Mouse (Mus musculus) heart, postnatal 0 days (tissue): Measurements from ENCODE around the gene Slc17a7. TPM values are rescaled to one million over a fixed set of nuclear protein-coding genes. Genes with fewer than 3 reads are reported as not detected.

Experiments used
- ATAC-seq: fragments of 200-750 bp; cut with Nextera tagmentation; 2 replicates; pipeline ENCODE4 v1.8.0; 2017; ENCODE audit warnings: low read depth, moderate number of reproducible peaks, moderate library complexity; ENCODE audit not compliant: insufficient read depth
- DNase-seq: peaks from one replicate; pipeline ENCODE4 v3.0.0-alpha.2; 2016; ENCODE audit warnings: low spot score
- H3K27ac ChIP-seq: fragments of 300-500 bp; sonication (generic); 2 replicates; pipeline ENCODE4 v1.5.1; 2014; ENCODE audit warnings: low read depth, mild to moderate bottlenecking
- H3K27me3 ChIP-seq: fragments of 300-500 bp; sonication (generic); 2 replicates; pipeline ENCODE4 v1.6.1; 2014; ENCODE audit warnings: low read length, mixed read lengths; ENCODE audit not compliant: control insufficient read depth, insufficient read depth
- H3K36me3 ChIP-seq: fragments of 300-500 bp; sonication (generic); replicated peaks from 2 replicates; pipeline ENCODE4 v1.6.1; 2014; ENCODE audit warnings: low read length, mixed read lengths; ENCODE audit not compliant: control insufficient read depth, insufficient read depth
- H3K4me1 ChIP-seq: fragments of 300-500 bp; sonication (generic); 2 replicates; pipeline ENCODE4 v1.6.1; 2014; ENCODE audit warnings: antibody characterized with exemption; ENCODE audit not compliant: control insufficient read depth, insufficient read depth
- H3K4me2 ChIP-seq: fragments of 300-500 bp; sonication (generic); 2 replicates; pipeline ENCODE4 v1.6.1; 2014; ENCODE audit warnings: low read depth, mild to moderate bottlenecking, low read length, moderate library complexity
- H3K4me3 ChIP-seq: fragments of 300-500 bp; sonication (generic); 2 replicates; pipeline ENCODE4 v1.5.1; 2014; ENCODE audit warnings: low read depth, low read length
- H3K9ac ChIP-seq: fragments of 300-500 bp; sonication (generic); replicated peaks from 2 replicates; pipeline ENCODE4 v1.6.1; 2014; ENCODE audit warnings: low read depth, low read length, mixed read lengths
- H3K9me3 ChIP-seq: fragments of 300-500 bp; sonication (generic); replicated peaks from 2 replicates; pipeline ENCODE4 v1.6.1; 2016; ENCODE audit warnings: low read length; ENCODE audit not compliant: control insufficient read depth
- CTCF ChIP-seq: IDR thresholded peaks from 2 replicates; pipeline ENCODE4 v1.5.1; 2016; ENCODE audit warnings: antibody characterized with exemption, control low read depth, low read depth
- EP300 ChIP-seq: IDR thresholded peaks from 2 replicates; pipeline ENCODE4 v1.6.1; 2016; ENCODE audit warnings: antibody characterized with exemption, low read depth
- WGBS: fragments of 180-500 bp; shearing (Covaris S2); extraction: QIAGEN DNeasy Blood & Tissue Kit; methylation state at CpG from one replicate; pipeline ENCODE4 v1.1.7; 2014; 5-methylcytosine and 5-hydroxymethylcytosine counted together
- polyA plus RNA-seq: library from polyadenylated mRNA; unstranded; fragments of >200 nt; fragmentation: Nextera tagmentation; extraction: Ambion mirVana; gene quantifications from 2 replicates; pipeline ENCODE4 v1.2.1, GENCODE M21; 2015
- total RNA-seq: library from RNA; depleted of rRNA; stranded (reverse); fragments of >200 nt; gene quantifications from 2 replicates; pipeline ENCODE4 v1.2.3, GENCODE M21; 2014; ENCODE audit warnings: low replicate concordance

Gene Slc17a7
- total and polyA plus RNA-seq, 2 experiments from 2014 or later, result 4.3 to 12.7 TPM

GRCm38 (mm10) chr7:45154096-45154992 is 9.4 kb upstream of the Slc17a7 start, which contains the start of the genes Pih1d1 and Aldh16a1:
Pih1d1 (plus strand) TSS chr7:45154303.
Aldh16a1 (minus strand) TSS chr7:45154584.
- Histone ChIP-seq H3K27me3 (no peaks in the 10 kb centered on the region), H3K36me3 (0 out of 2 replicates have a peak, but pooled peaks cover 7% of the 10 kb centered on the region), H3K9ac (peak within 1 kb of the TSS; percentile 83), H3K4me2 (peak within 1 kb of the TSS; percentile 83), H3K9me3 (no peaks in the 10 kb centered on the region), H3K4me1 (0 out of 2 replicates have a peak, but pooled peaks cover 7% of the 10 kb centered on the region), H3K27ac (peak within 1 kb of the TSS; percentile 97), H3K4me3 (peak within 1 kb of the TSS; percentile 76)
- DNase-seq, result peak; percentile 94
- peak; percentile 61 for TF ChIP-seq CTCF
- TF ChIP-seq EP300, result 0 out of 2 replicates have a peak, but pooled peaks have one; percentile 63
- 2% methylated on average over 69 of the region's 69 CpGs for WGBS
- peak; percentile 94 for ATAC-seq

- ATAC-seq (peak; percentile 26), DNase-seq (peak; percentile 44)
- 72% methylated on average over 12 of the region's 12 CpGs for WGBS
- H3K9me3 ChIP-seq, result no peaks in the 10 kb centered on the region
- H3K4me2 ChIP-seq, result peak overlapping the region; percentile 83
- peaks cover 9% of the 10 kb centered on the region; the same call in 1 of the 2 replicates for H3K36me3 ChIP-seq
- peak overlapping the region; percentile 97; the same call in 1 of the 2 replicates for H3K27ac ChIP-seq
- no peak overlapping the region for H3K9ac ChIP-seq
- H3K4me3 ChIP-seq, result peak overlapping the region; percentile 76
- H3K4me1 ChIP-seq, result 0 out of 2 replicates have a peak, but pooled peaks cover 7% of the 10 kb centered on the region
- TF ChIP-seq EP300, result no peak
- TF ChIP-seq CTCF, result peak; percentile 43; the same call in 1 of the 2 replicates
- no peaks in the 10 kb centered on the region for H3K27me3 ChIP-seq
These were observed 8.7 kb upstream of the Slc17a7 start for GRCm38 (mm10) chr7:45154993-45155514.

GRCm38 (mm10) chr7:45155590-45155989 is 8.2 kb upstream of the Slc17a7 start:
- Histone ChIP-seq H3K9me3 (no peaks in the 10 kb centered on the region), H3K27ac (no peak overlapping the region), H3K27me3 (no peaks in the 10 kb centered on the region), H3K4me3 (no peak overlapping the region), H3K4me1 (0 out of 2 replicates have a peak, but pooled peaks cover 7% of the 10 kb centered on the region), H3K4me2 (no peak overlapping the region), H3K9ac (no peak overlapping the region), H3K36me3 (peaks cover 11% of the 10 kb centered on the region; the same call in 1 of the 2 replicates)
- DNase-seq (no peak), ATAC-seq (no peak)
- TF ChIP-seq CTCF (no peak), EP300 (no peak)
- 83% methylated on average over 9 of the region's 9 CpGs for WGBS

DNA sequence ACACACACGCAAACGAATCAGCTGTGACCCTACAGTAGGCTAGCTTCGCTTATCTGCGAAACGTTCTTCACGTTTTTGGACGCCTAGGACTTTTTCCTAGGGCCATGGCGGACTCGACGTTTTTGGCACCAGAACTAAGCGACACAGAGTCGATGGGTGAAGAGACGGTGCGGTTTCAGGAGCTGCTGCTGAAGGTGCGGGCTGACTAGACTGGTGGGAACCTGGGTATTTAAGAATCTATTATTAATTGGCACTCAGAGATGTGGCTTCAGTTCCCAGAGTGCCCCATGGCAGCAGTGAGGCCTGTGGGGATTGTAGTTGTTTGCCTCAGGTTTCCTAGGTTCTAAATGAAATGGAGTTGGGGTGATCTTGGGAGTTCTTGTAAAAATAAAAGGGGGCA is 7.5 kb upstream of the Slc17a7 start:
- 87% methylated on average over 15 of the region's 15 CpGs for WGBS
- TF ChIP-seq EP300 (no peak), CTCF (no peak)
- H3K4me1 ChIP-seq, result 0 out of 2 replicates have a peak, but pooled peaks cover 7% of the 10 kb centered on the region
- ATAC-seq (no peak), DNase-seq (no peak)
- no peak overlapping the region for H3K9ac ChIP-seq
- no peak overlapping the region for H3K4me2 ChIP-seq
- peaks cover 11% of the 10 kb centered on the region; the same call in 1 of the 2 replicates for H3K36me3 ChIP-seq
- H3K27ac ChIP-seq, result no peak overlapping the region
- H3K27me3 ChIP-seq, result no peaks in the 10 kb centered on the region
- no peak overlapping the region for H3K4me3 ChIP-seq
- H3K9me3 ChIP-seq, result no peaks in the 10 kb centered on the region

GRCm38 (mm10) chr7:45157459-45157858 is 6.3 kb upstream of the Slc17a7 start:
- no peak for ATAC-seq
- TF ChIP-seq CTCF (no peak), EP300 (no peak)
- no peak for DNase-seq
- no peak overlapping the region for H3K27ac ChIP-seq
- no peak overlapping the region for H3K4me2 ChIP-seq
- H3K9ac ChIP-seq, result no peak overlapping the region
- H3K9me3 ChIP-seq, result no peaks in the 10 kb centered on the region
- H3K4me3 ChIP-seq, result no peak overlapping the region
- peaks cover 11% of the 10 kb centered on the region; the same call in 1 of the 2 replicates for H3K36me3 ChIP-seq
- WGBS, result 83% methylated on average over 14 of the region's 14 CpGs
- H3K4me1 ChIP-seq, result 0 out of 2 replicates have a peak, but pooled peaks cover 7% of the 10 kb centered on the region
- peaks cover 2% of the 10 kb centered on the region; the same call in 1 of the 2 replicates for H3K27me3 ChIP-seq
